Mouse (Mus musculus) hindbrain, embryonic 16.5 days (tissue): ENCODE data around the gene Cbx3. TPM values are rescaled to one million over a fixed set of nuclear protein-coding genes. Genes with fewer than 3 reads are reported as not detected.

Source experiments
- ATAC-seq: fragments of 200-750 bp; cut with Nextera tagmentation; 2 replicates; pipeline ENCODE4 v1.8.0; 2017; ENCODE audit warnings: moderate TSS enrichment, moderate library complexity
- H3K27ac ChIP-seq: fragments of 300-500 bp; sonication (generic); 2 replicates; pipeline ENCODE4 v1.5.1; 2014; ENCODE audit warnings: low read depth, mild to moderate bottlenecking, control low read depth, low read length, moderate library complexity
- H3K27me3 ChIP-seq: fragments of 300-500 bp; sonication (generic); replicated peaks from 2 replicates; pipeline ENCODE4 v1.6.1; 2014; ENCODE audit warnings: low read length; ENCODE audit not compliant: control insufficient read depth, insufficient read depth
- H3K36me3 ChIP-seq: fragments of 300-500 bp; sonication (generic); 2 replicates; pipeline ENCODE4 v1.6.1; 2014; ENCODE audit warnings: mild to moderate bottlenecking, low read length, moderate library complexity, mixed read lengths; ENCODE audit not compliant: control insufficient read depth, insufficient read depth
- H3K4me1 ChIP-seq: fragments of 300-500 bp; sonication (generic); 2 replicates; pipeline ENCODE4 v1.6.1; 2014; ENCODE audit warnings: low read depth, low read length; ENCODE audit not compliant: control insufficient read depth, insufficient read depth
- H3K4me2 ChIP-seq: fragments of 300-500 bp; sonication (generic); 2 replicates; pipeline ENCODE4 v1.6.1; 2014; ENCODE audit warnings: mild to moderate bottlenecking, low read length, control low read depth, moderate library complexity
- H3K4me3 ChIP-seq: fragments of 300-500 bp; sonication (generic); 2 replicates; pipeline ENCODE4 v1.5.1; 2014; ENCODE audit warnings: mild to moderate bottlenecking, low read length, control low read depth, moderate library complexity
- H3K9ac ChIP-seq: fragments of 300-500 bp; sonication (generic); 2 replicates; pipeline ENCODE4 v1.6.1; 2014; ENCODE audit warnings: low read depth, mild to moderate bottlenecking, control low read depth, low read length, moderate library complexity
- H3K9me3 ChIP-seq: fragments of 300-500 bp; sonication (generic); 2 replicates; pipeline ENCODE4 v1.6.1; 2014; ENCODE audit warnings: mild to moderate bottlenecking, low read length, moderate library complexity; ENCODE audit not compliant: control insufficient read depth
- WGBS: fragments of 180-500 bp; shearing (Covaris S2); extraction: QIAGEN DNeasy Blood & Tissue Kit; methylation state at CpG from one replicate; pipeline ENCODE4 v1.1.7; 2014; 5-methylcytosine and 5-hydroxymethylcytosine counted together
- polyA plus RNA-seq: library from polyadenylated mRNA; unstranded; fragments of >200 nt; fragmentation: Nextera tagmentation; extraction: Ambion mirVana; gene quantifications from 2 replicates; pipeline ENCODE4 v1.2.1, GENCODE M21; 2015

Gene Cbx3
- polyA plus RNA-seq, 1 experiment from 2014 or later: 309 TPM

DNA sequence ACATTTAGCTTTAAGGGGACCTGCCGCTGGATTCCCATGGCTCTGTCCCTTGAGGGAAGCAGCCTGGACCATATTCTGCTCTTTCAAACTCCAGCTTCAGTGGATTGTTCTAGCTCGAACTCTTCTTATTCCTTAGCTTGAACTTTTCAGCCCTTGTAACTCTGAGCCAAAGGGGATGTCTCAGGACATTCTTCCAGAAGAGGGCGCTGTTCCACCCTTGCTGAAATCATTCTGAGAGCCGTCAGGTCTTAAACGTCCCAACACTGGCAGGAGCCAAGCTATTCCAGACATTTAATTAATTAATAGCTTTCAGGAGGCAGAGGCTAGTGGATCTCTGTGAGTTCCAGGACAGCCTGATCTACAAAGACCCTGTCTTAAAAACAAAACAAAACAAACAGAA, 39.9 kb downstream of the Cbx3 start:
- no peaks in the 10 kb centered on the region for H3K36me3 ChIP-seq
- no peak overlapping the region for H3K4me2 ChIP-seq
- ATAC-seq: no peak
- H3K4me1 ChIP-seq: no peaks in the 10 kb centered on the region; the same call in 1 of the 2 replicates
- no peak overlapping the region for H3K4me3 ChIP-seq
- no peak overlapping the region for H3K27ac ChIP-seq
- no peak overlapping the region for H3K9ac ChIP-seq
- 18% methylated on average over 5 of the region's 5 CpGs for WGBS
- no peaks in the 10 kb centered on the region for H3K27me3 ChIP-seq
- H3K9me3 ChIP-seq: no peaks in the 10 kb centered on the region

DNA sequence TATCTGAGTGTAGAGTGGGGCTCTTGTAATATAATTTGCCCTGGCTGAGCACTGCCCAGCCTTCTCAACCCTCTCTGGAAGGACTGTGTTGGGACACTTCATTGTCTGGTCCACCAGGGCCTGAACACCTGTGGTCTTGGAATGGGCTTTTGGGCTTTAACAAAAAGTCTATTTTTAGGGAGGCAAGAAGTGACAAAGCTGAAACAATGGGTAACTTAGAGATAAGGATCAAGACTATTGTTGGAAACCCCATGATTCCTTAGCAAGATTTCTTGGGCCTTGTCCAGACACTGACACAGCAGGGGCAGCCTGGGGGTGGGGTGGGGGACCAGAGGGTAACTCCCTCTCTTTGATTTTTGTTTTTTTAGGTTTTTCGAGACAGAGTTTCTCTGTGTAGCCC, 40.8 kb downstream of the Cbx3 start:
- no peak for ATAC-seq
- Histone ChIP-seq H3K4me1 (no peaks in the 10 kb centered on the region; the same call in 1 of the 2 replicates), H3K9me3 (no peaks in the 10 kb centered on the region), H3K4me3 (no peak overlapping the region), H3K4me2 (no peak overlapping the region), H3K27me3 (no peaks in the 10 kb centered on the region), H3K9ac (no peak overlapping the region), H3K27ac (no peak overlapping the region), H3K36me3 (no peaks in the 10 kb centered on the region)
- 46% methylated on average over 1 of the region's 1 CpGs for WGBS

DNA sequence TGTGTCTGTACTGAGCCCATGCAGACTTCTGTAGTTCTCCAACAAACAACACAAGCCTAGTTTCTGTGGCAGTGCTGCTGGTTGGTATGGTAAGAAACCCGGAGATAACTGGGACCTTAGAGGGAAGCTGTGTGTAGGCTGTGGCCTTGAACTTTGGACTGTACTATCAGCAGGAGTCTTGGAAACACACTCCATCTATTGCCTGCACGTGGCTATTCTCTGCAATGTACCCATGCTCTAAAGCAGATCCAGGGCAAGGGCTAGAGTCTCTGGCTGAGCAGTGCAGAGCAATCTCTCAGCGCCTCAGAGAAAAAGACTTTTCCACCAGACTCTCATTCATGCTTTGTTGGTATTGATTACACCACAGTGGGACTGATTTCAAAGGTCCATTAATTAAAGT, 43.6 kb downstream of the Cbx3 start:
- ATAC-seq: no peak

DNA sequence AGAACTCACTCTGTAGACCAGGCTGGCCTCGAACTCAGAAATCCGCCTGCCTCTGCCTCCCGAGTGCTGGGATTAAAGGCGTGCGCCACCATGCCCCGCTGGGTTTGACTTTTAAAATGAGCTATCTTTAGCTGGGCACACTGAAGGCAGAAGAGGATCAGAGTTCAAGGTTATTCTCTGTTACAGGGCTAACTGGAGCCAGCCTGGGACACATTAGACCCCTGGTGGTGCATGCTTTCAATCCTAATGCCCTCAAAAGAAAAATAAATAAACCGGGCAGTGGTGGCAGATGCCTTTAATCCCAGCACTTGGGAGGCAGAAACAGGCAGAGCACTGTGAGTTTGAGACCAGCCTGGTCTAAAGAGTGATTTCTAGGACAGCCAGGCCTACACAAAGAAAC, 44.7 kb downstream of the Cbx3 start:
- no peak overlapping the region for H3K27ac ChIP-seq

More for the DNA sequence above, 43.6 kb downstream of the Cbx3 start:
- no peak overlapping the region for H3K27ac ChIP-seq
- no peaks in the 10 kb centered on the region; the same call in 1 of the 2 replicates for H3K4me1 ChIP-seq
- no peaks in the 10 kb centered on the region for H3K36me3 ChIP-seq
- H3K27me3 ChIP-seq: no peaks in the 10 kb centered on the region
- H3K9ac ChIP-seq: no peak overlapping the region
- no peak overlapping the region for H3K4me2 ChIP-seq
- H3K9me3 ChIP-seq: peaks cover 2% of the 10 kb centered on the region
- H3K4me3 ChIP-seq: no peak overlapping the region
- WGBS: 77% methylated on average over 3 of the region's 3 CpGs

DNA sequence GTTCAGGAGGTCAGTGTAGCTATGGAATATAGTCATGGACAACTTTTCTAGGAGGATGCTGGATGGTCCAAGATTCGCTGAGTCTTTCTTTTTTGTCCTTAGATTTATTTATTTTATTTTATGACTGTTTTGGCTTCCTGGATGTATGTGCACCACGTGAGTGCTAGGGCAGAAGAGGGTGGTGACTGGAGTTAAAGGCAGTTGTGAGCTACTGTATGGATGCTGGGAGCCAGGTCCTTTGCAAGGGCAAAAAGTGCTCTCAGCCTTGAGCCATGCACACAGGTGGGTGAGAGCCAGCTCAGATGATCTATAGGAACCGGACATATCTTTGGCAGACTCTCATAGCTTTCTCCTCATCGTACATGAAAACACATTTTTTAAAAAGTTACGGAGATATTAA, 53.1 kb downstream of the Cbx3 start:
- H3K9me3 ChIP-seq: no peaks in the 10 kb centered on the region
- H3K4me3 ChIP-seq: peak overlapping the region; percentile 85
- peak; percentile 25; the same call in 1 of the 2 replicates for ATAC-seq
- no peaks in the 10 kb centered on the region for H3K36me3 ChIP-seq
- H3K27me3 ChIP-seq: no peaks in the 10 kb centered on the region
- H3K4me1 ChIP-seq: peaks cover 8% of the 10 kb centered on the region
- H3K4me2 ChIP-seq: peak overlapping the region; percentile 69
- H3K9ac ChIP-seq: peak overlapping the region; percentile 88
- H3K27ac ChIP-seq: no peak overlapping the region
- WGBS: 22% methylated on average over 5 of the region's 5 CpGs

More for the DNA sequence above, 44.7 kb downstream of the Cbx3 start:
- no peak for ATAC-seq
- Histone ChIP-seq H3K9me3 (peaks cover 2% of the 10 kb centered on the region), H3K4me3 (no peak overlapping the region), H3K4me1 (no peaks in the 10 kb centered on the region), H3K27me3 (no peaks in the 10 kb centered on the region), H3K4me2 (no peak overlapping the region), H3K9ac (no peak overlapping the region), H3K36me3 (no peaks in the 10 kb centered on the region)
- 96% methylated on average over 7 of the region's 7 CpGs for WGBS

DNA sequence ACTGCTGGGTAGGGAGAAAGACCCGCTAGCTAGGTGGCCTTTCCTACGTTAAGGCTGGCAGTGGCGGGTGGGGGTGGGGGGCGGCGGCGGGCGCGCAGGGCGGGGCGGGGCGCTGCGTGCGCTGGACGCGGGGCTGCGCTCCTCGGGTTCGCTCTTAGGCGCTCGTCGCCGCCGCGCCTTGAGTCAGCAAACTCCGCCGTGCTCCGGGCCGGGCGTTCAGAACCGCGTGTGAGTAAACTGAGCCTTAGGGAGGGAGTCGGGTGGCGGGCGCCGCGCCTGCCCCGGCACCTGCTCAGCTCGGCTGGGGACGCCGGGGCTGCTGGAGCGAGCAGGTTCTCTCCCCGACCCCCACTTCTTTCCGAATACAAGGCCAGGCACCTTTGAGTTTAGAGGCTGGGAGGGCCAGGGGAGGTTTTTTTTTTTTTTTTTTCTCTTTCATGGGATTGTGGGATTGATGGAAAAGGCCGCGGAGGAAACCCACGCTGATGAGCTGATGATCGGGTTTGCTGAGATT, 53.7 kb downstream of the Cbx3 start, which contains the start of gene Snx10:
Gene Snx10 (plus strand): TSS at position 95 of the 514 bp plus-strand sequence.
- peak within 1 kb of the TSS; percentile 85 for H3K4me3 ChIP-seq
- H3K36me3 ChIP-seq: no peaks in the 10 kb centered on the region
- WGBS: 0% methylated on average over 46 of the region's 47 CpGs
- no peaks in the 10 kb centered on the region for H3K27me3 ChIP-seq
- H3K4me1 ChIP-seq: peaks cover 8% of the 10 kb centered on the region
- peak within 1 kb of the TSS; percentile 86 for H3K27ac ChIP-seq
- ATAC-seq: peak; percentile 70
- H3K4me2 ChIP-seq: peak within 1 kb of the TSS; percentile 69
- H3K9ac ChIP-seq: peak within 1 kb of the TSS; percentile 88
- no peaks in the 10 kb centered on the region for H3K9me3 ChIP-seq

DNA sequence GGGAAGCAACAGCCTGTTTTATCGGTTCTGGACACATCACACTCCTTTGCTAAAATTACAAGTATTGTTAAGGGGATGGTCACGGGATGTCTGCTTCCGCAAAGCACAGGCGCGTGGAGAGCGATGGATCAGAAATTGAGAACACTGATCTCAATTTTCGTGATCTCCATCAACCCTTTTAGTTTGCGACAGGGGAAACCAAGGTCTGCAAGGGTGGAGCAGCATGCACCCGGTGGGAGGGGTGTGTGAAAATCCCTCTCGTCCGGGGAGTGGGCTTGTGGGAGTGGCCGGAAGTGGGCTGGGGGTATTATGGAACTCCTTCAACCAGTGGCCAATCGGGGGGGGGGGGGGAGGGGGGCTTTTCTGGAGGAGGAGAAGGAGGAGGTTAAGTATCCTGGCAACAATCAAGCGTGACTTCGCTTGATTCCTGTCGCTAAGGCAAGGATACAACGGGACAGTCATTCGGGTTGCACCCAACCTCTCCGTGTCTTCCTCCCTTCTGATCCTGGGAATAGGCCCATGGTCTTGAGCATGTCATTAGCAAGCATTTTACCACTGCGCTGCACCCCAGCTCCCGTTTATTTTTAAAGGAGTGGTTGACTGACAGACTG, 54.3 kb downstream of the Cbx3 start:
- Histone ChIP-seq H3K4me3 (peak overlapping the region; percentile 85), H3K36me3 (no peaks in the 10 kb centered on the region), H3K27me3 (no peaks in the 10 kb centered on the region), H3K4me2 (peak overlapping the region; percentile 69), H3K4me1 (peaks cover 13% of the 10 kb centered on the region), H3K9ac (peak overlapping the region; percentile 88), H3K9me3 (no peaks in the 10 kb centered on the region), H3K27ac (peak overlapping the region; percentile 86)
- peak; percentile 85 for ATAC-seq
- 1% methylated on average over 21 of the region's 21 CpGs for WGBS

DNA sequence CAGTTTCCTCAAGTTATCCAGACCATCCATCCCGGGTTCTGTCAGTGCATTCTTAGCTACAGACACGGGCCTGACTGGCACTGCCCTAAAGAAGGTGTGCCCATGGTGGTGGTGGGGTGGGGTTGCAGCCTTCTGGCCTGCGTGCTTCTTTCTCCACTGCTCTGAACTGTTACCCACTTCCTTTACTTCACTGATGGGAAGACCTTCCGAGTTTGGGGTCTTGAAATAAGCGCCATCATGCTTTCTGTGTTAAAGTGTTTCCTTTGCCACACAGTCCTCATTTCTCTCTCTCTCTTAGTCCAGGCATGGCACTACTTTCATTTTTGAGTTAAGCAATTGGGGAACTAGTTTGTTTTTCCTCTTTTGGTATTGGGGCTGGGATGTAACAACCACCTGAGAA, 54.8 kb downstream of the Cbx3 start:
- ATAC-seq: peak; percentile 32
- no peak overlapping the region; the same call in 1 of the 2 replicates for H3K27ac ChIP-seq
- no peaks in the 10 kb centered on the region for H3K9me3 ChIP-seq
- WGBS: 45% methylated on average over 5 of the region's 5 CpGs
- H3K4me2 ChIP-seq: peak overlapping the region; percentile 69
- H3K4me3 ChIP-seq: peak overlapping the region; percentile 85
- peak overlapping the region; percentile 30; the same call in 1 of the 2 replicates for H3K9ac ChIP-seq
- H3K4me1 ChIP-seq: peaks cover 14% of the 10 kb centered on the region
- H3K27me3 ChIP-seq: no peaks in the 10 kb centered on the region
- H3K36me3 ChIP-seq: no peaks in the 10 kb centered on the region

DNA sequence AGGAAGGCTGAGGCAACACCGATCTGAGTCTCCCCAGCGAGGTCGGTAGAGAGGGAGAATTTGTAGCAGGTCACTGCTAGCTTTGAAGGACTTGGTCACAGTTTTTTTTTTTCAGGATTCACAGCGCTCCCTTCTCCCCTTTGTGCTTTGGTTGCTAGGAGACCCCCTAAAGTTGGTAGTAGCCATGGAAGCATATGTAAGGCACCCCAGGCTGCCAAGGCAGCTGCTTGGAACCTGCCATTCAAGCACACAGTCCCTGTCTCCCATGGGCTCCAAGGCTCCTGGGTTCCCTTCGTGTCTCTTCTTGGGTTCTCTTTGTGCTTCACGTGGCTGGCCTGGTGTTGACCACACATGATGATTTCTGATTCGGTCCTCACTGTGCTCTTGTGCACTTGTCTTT, 59.3 kb downstream of the Cbx3 start:
- Histone ChIP-seq H3K4me2 (no peak overlapping the region), H3K27ac (no peak overlapping the region), H3K4me1 (peaks cover 11% of the 10 kb centered on the region), H3K4me3 (no peak overlapping the region), H3K36me3 (no peaks in the 10 kb centered on the region), H3K9ac (no peak overlapping the region), H3K27me3 (no peaks in the 10 kb centered on the region), H3K9me3 (no peaks in the 10 kb centered on the region)
- peak; percentile 69; the same call in 1 of the 2 replicates for ATAC-seq
- WGBS: 26% methylated on average over 7 of the region's 7 CpGs
